Mouse (Mus musculus) monocyte, adult 2 months (primary cell): ENCODE data around the gene Rassf7.
"Not testable (repeated sequence)": the region's sequence is repeated elsewhere in the genome, so short reads cannot be mapped to it uniquely, and the experiment has no call there.

Experiments
- DNase-seq, 2 experiments: peaks; one replicate each; pipeline ENCODE4 v3.0.0; 2022; ENCODE audit warnings: low spot score in 2 of 2, low read depth in 1 of 2

Gene Rassf7

DNA sequence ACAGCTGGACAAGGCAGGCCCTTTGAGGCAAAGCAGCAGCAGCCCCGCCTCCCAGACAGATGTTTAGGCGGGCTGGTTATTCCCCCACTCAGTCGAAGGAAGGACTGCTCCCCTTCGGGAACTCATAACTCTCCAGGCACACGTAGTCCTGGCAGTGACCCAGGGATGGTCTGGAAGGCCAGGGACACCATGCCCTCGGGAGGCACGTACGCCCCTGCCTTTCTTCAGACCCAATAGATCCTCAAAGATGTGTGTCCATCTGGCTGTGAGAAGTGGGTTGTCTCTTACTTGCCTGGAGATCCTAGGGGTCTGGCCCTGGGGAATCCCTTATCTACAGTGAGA, 6.4 kb downstream of the Rassf7 start:
- no peak for DNase-seq

DNA sequence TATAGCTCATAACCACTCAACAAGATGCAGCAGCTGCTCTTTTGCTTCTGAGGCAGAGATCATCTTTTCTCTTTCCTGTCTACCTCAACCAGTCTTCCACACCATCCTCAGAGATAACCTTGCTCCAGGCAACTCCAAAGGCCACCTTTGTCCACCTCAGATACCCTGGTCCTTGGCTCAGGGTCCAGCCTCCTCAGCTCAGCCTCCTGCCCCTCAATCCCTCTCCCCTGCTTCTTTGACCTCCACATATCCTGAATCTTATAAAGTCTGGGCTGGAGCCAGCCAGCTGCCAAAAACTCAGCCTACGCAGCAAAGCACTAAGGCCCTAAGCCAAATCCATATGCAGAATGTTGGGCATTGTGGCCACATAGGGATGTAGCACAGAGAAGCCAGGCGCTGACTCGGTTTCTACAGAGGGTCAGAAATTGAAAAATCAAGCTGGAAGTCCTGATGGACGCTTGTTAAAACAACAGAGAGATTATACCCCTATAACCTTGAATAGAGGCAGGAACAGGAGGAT, 7.1 kb downstream of the Rassf7 start:
- DNase-seq, result no peak

DNA sequence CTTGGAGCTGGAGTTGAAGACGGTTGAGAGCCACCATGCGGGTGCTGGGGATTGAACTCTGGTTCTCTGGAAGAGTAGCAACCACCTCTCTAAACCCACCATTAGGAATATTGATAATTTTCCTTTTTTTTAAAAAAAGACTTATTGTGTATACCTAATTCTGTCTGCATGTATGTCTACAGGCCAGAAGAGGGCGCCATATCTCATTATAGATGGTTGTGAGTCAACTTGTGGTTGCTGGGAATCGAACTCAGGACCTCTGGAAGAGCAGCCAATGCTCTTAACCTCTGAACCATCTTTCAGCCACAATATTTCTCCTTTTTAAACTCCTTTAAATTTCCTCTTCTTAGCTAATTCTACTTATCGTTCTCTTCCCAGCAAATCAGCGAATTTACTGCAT, 10.9 kb downstream of the Rassf7 start:
- no peak for DNase-seq

DNA sequence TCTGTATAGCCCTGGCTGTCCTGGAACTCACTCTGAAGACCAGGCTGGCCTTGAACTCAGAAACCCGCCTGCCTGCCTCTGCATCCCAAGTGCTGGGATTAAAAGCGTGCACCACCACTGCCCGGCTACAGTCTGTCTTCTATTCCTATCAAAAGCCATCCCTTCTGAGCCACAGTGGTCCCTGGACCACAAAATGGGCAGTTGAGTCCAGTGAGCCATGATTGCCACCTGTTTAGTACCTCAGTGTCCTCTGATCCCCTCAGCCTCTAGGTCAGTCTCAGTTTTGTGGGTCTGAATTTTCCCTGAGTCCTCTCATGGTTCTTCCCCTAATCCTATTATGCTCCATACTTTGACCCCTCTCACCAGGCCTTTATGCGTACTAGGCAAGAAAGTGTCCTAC, 12.1 kb downstream of the Rassf7 start:
- no peak for DNase-seq

DNA sequence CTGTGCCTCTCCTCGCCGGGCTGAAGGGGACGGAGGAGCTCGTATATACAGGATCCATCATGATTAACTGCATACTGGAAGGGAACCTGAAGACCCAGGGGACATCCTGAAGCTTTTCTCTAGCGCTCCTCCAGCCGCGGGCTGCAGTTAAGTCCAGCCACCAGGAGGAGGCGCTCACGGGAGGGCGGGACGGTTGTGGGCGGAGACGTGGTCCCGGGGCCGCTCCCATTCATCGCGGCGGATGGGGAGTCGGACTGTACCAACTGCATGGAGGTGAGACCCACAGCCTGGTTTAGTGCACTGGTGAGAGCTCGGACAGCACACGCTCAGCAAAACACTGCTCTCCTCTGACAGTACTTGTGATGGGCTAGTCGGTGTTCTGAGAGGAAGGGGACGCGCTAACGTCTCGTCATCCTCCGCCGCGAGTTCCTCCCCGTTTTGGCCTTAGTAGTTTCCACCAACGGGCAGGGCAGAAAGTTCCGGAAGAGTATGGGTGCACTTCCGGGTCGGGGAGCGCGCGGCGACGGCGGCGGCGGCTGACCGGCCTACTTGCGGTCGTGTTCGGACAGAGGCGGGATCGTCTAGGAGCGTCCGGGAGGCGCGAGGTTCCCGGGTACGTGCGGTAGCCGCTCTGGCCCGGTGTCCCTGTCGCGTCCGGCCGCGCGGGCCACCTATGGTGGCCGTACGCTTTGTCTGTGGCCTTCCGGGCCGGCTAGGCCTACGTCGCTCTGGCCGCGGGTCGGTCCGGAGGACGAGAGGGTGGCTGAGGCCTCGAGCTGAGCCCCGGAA, 12.8 kb downstream of the Rassf7 start, which contains the start of gene Phrf1:
TSS of gene Phrf1 (plus strand) at position 506 of the 789 bp plus-strand sequence.
- DNase-seq, result peak; percentile 75 to 90

DNA sequence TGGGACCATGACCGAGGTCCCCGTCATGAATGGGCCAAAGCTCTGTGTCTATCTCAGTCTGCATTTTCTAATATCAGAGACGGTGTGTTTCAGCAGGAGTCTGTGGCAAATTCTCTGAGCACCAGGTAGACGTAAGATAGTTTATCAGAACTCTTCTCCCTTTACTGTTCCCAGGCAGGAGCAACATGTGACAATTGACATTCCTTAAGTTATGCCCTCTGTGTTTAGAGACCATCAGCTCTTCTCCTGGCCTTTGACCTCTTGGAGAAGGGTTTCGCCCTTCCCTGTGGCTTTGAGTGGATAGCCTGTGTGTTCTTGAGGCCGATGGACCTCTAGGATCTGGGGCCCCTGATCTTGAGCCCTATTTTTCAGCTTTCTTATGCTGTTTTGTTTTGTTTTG, 14.0 kb downstream of the Rassf7 start:
- no peak for DNase-seq

DNA sequence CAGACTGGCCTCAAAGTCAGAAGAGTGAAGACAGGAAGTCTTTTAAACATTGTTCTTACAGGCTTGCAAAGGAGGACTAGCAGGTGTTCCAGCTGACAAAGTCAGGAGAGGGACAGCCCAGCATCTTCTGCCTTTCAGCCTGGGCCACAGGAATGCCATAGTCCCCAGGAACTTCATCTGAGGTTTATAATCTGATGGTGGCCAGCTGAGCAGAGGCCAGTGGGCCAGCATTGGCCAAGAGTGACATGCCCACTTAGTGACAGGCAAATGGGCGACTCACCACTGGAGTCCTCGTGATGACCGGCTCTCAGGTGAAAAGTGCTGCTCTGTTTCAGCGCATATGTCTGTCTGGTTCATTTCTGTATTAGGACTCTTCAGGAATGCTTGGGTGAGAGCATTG, 14.9 kb downstream of the Rassf7 start:
- no peak for DNase-seq

DNA sequence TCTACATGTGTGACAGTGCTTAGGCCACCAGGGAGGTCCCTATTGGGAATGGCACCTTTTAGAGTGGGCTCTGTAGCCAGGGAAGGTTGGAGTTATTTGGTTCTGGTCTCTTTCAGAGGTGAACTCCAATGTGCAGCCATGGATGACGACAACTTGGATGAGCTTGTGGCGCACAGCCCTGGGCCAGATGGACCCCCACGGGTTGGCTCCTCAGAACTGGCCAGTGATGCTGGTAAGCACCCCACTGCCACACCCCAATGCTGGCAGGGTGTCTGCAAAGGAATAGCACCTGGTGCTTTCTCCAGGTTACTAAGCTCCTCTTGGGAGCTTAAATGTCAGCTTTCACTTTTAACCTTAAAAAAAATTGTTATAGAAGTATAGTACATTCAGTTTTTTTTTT, 15.5 kb downstream of the Rassf7 start:
- no peak for DNase-seq

DNA sequence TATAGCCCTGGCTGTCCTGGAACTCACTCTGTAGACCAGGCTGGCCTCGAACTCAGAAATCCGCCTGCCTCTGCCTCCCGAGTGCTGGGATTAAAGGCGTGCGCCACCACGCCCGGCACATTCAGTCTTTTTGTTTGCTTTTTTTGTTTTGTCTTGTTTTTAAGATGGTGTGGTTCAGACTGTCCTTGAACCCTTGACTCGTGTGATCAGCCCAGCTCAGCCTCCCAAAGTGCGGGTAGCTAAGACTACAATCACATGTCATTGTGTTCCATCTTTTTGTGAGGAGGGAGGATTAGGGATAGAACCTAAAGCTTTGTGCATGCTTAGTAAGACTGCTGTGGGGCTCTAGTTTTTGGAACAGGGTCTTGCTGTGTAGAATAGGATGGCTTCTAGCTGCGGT, 15.9 kb downstream of the Rassf7 start:
- DNase-seq, result no peak

DNA sequence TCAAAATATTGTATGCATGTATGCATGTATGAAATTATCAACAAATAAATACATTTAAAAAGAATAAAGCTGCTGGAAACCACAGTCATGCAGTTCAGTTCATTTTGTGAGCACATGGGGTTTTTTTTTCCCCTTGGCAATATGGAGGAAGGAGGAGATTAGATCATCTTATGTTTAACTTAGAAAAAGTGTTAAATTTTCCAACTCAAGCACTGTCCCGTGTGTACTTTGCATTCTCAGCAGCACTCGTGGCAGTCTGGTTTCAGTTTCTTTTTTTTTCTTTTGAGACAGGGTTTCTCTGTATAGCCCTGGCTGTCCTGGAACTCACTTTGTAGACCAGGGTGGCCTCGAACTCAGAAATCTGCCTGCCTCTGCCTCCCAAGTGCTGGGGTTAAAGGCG, 34.8 kb downstream of the Rassf7 start:
- not testable (repeated sequence) for DNase-seq

DNA sequence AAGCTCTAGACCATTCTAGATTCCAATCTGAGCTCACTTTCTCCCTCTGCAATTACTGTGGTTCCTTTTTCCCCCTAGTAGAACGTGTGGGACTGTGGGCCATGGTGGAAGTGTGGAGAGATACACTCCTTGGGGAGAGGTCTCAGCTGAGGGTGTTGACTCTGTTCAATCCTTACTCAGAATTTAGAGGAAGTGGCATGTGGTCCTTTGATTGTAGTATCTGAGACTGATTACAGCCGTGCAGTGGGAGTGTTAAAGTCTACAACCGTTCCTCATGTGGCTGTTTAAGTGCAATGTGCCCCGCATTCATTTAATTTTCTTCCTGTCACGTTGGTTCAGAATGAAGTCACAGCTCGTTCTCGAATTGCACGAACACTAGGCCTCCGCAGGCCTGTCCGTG, 40.5 kb downstream of the Rassf7 start:
- DNase-seq, result no peak

DNA sequence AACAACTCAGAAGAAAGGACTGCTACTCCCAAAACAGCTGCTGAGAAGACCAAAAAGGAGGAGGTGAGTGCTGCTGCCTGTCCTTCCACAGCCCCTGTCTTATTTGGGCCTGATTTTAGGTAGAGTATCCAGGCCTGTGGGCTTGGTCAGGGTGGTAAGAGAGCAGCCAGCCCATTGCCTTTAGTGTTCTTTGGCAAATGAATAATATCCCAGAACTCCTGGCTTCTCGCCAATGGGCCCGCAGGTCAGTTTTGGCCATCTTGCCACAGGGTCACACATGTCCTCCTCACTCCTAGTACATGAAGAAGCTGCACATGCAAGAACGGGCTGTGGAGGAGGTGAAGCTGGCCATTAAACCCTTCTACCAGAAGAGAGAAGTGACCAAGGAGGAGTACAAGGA, 45.8 kb downstream of the Rassf7 start:
- DNase-seq, result no peak

DNA sequence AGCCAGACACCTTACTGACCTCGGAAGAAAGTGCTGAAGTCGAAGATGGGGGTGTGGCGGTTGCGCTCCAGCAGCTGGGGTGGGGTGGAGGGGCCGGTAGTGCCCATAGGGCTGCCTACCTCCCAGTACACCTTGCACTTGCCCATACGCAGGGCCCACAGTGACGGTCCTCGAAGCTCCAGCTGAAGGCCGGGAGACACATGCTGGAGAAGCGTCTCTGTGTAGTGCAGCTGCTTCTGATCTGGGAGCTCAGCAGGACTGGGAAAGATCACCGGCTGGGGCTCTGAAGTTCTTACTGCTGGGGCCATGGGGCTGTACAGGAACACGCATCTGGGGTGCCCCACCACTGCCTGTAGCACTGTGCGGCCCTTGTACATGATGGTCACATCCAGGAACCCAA, 48.0 kb downstream of the Rassf7 start:
- no peak for DNase-seq

DNA sequence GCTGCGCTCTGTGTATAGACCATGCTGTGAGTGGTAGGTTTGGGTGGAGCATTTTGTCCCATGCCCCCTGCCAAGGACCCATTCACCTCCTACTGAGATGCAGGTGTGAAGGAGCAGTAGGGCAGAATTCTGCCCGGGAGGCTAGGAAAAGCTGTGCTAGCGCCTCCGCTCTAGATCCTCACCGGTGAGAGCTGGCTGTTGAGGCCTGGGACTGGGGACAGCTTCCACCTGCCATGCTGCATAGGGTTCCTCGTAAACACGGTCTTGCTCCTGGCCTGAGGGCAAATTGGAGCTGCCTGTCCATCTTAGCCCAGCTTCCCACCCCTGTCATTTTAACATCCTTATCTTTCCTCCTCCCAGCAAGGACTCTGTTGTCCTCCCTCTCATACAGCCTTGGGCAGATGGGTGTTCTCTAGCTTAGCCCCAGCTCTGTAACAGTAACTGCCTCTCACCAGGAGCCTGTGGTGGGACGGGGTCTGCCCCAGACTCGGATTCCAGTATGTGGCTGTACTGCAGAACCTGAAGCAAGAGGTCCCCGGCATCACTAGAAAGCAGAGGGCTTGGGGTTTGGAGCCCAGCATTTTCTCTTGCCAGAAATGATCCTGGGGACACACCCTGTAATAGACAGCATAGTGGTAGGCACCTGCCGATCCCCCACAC, 48.5 kb downstream of the Rassf7 start:
- no peak for DNase-seq

DNA sequence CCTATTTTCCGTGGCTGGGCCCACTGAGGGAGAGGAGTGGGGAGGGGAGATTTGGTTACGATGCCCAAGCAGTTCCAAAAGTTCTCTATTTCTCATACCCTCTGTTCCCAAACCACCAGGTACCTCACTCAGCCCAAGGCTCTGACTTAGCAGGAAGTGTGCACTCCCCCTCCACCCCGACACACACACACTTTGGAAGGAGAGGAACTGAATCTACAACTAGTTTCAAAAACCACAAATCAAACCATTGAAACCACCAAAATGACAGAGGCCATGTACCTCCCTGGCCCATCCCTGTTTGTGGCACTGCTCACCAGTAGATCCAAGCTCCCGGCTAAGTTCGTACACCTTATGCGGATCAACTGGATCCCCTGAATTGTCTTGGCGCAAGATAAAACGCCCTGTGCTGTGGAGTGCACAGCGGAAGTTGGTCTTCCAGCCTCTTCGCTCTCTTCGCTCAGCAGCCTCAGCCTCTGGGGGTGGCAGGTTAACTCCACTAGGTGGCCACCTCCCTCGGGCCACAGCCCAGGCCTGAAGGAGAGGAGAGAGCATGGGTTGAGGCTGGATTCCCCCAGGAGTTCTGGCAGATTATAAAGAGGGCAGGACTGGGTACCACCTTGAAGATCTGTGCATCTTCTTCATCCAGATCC, 49.2 kb downstream of the Rassf7 start:
- peak in 1 of 2 experiments; percentile 44 for DNase-seq

DNA sequence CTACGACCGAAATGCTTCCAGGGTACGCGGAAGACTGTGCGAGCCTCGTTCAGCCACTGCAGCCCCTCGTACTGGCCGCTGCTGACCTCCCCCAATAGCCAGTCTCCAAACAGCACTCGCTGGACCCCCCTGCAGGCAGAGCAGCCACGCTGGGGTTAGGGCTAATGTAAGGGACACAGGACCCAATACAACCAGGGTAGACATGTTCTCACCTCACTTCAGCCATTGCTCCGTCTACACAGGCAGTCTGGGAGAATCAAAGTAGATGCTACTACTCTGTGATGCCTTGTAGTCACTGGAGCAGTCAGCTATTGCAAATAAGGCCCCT, 49.7 kb downstream of the Rassf7 start:
- no peak for DNase-seq

DNA sequence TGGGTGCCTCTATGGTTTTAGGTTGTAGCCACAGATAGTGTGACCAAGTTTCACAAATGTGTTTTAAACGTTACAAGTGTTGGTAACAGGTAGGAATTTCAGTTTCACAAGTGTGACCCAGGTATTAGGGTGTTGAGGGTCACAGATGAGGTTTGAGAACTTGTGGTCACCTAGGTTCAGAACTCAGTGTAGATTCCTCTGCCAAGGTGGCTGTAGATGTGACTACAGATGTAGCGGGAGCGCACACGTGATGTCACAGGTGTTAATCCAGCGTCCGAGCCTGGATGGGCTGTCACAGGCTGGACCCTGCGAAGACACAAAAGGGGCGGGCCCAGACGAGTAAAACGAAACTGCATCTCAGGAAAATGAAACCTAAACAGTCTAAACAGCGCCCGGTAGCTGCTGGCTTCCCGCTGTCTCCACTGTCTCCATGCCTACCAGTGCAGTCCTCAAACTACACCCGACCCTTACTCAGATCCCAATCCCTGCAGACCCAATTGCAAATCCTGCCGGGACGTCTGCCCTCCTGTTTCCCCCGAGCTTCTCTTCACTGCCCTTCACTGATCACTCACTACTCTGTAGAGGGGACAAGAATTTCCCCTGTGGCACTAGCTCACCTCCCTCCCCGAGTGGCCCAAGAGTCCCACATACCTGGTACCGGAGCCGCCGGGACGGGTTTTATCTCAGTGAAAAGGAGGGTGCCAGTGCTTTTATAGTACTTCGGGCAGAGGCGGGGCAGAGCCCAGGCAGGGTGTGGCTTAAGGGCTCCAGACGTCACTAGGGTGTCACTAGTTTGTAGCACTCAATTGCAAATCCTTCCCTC, 50.3 kb downstream of the Rassf7 start, which contains the start of gene Irf7:
TSS of gene Irf7 (minus strand) at position 743 of the 823 bp plus-strand sequence.
- peak; percentile 48 to 82 for DNase-seq
